Mouse (Mus musculus) E14TG2a.4 (cell line): ENCODE results near the gene Gm39566.

Experiments
- CTCF ChIP-seq: conservative IDR thresholded peaks from 2 replicates; pipeline ENCODE4 v1.5.1; 2014; ENCODE audit warnings: low read length
- POU5F1 ChIP-seq: IDR thresholded peaks from 2 replicates; pipeline ENCODE4 v1.6.1; 2014; ENCODE audit warnings: low read length, borderline replicate concordance

DNA sequence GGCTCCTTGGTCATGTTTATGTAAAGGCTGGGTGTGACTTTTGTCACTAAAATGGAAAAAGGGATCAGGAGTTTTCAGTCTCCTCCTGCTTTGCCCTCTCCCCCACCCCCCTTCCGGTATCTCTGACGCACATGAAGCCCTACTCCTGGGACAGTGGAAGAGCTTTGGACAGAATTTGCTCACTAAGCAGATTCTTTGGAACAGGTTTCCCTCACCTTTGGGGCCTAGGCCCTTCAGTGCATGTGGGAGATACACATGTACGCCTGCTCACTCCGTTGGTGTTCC, 47.5 kb downstream of the Gm39566 start:
- TF ChIP-seq CTCF (no peak), POU5F1 (no peak)
